Mouse (Mus musculus) neural tube, embryonic 12.5 days (tissue): ENCODE measurements at regions not wholly inside any gene's neighbourhood (a gene's known extent, or its start where the extent isn't known, plus 50 kb on each side); places are given as distances from the start of the nearest gene placed in this dataset.

Source experiments
- ATAC-seq: fragments of 200-750 bp; cut with Nextera tagmentation; 2 replicates; pipeline ENCODE4 v1.8.0; 2017; ENCODE audit warnings: low read depth, mild to moderate bottlenecking, moderate TSS enrichment, moderate library complexity; ENCODE audit not compliant: low FRiP score
- H3K27ac ChIP-seq: fragments of 300-500 bp; sonication (generic); 2 replicates; pipeline ENCODE4 v1.5.1; 2016
- H3K27me3 ChIP-seq: fragments of 300-500 bp; sonication (generic); replicated peaks from 2 replicates; pipeline ENCODE4 v1.6.1; 2016; ENCODE audit warnings: mild to moderate bottlenecking
- H3K36me3 ChIP-seq: fragments of 300-500 bp; sonication (generic); 2 replicates; pipeline ENCODE4 v1.6.1; 2016; ENCODE audit warnings: mild to moderate bottlenecking
- H3K4me1 ChIP-seq: fragments of 300-500 bp; sonication (generic); 2 replicates; pipeline ENCODE4 v1.6.1; 2016
- H3K4me2 ChIP-seq: fragments of 300-500 bp; sonication (generic); replicated peaks from 2 replicates; pipeline ENCODE4 v1.6.1; 2016; ENCODE audit warnings: mild to moderate bottlenecking
- H3K4me3 ChIP-seq: fragments of 300-500 bp; sonication (generic); 2 replicates; pipeline ENCODE4 v1.5.1; 2016
- H3K9ac ChIP-seq: fragments of 300-500 bp; sonication (generic); 2 replicates; pipeline ENCODE4 v1.6.1; 2016; ENCODE audit warnings: mild to moderate bottlenecking
- H3K9me3 ChIP-seq: fragments of 300-500 bp; sonication (generic); 2 replicates; pipeline ENCODE4 v1.6.1; 2016; ENCODE audit warnings: mild to moderate bottlenecking
- WGBS: fragments of 180-500 bp; shearing (Covaris S2); methylation state at CpG from one replicate; pipeline ENCODE4 v1.1.7; 2016; 5-methylcytosine and 5-hydroxymethylcytosine counted together

DNA sequence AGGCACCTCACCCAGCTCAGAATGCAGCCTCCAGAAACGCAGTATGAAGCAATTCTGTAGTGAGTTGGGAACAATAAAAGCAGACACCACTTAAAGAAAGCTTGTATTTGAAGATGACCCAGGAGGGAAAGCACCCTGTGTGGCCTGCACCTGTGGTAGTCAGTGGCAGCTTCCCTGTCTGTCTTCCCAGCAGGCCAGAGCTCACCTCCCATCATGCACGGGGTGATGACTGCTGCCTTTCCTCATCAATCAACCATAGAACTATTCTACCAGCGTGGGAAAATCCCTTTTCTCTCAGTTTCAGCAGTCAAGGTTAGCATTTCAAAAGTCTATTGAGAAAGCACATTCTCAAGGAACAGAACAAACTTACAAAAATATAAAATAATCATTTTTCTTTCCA, 160.0 kb downstream of the Cog6 start:
- Histone ChIP-seq H3K9me3 (no peaks in the 10 kb centered on the region), H3K4me3 (no peak overlapping the region), H3K27me3 (no peaks in the 10 kb centered on the region), H3K36me3 (no peaks in the 10 kb centered on the region), H3K27ac (no peak overlapping the region), H3K4me1 (no peaks in the 10 kb centered on the region), H3K9ac (no peak overlapping the region), H3K4me2 (no peak overlapping the region)
- no peak for ATAC-seq
- 34% methylated on average over 3 of the region's 3 CpGs for WGBS

DNA sequence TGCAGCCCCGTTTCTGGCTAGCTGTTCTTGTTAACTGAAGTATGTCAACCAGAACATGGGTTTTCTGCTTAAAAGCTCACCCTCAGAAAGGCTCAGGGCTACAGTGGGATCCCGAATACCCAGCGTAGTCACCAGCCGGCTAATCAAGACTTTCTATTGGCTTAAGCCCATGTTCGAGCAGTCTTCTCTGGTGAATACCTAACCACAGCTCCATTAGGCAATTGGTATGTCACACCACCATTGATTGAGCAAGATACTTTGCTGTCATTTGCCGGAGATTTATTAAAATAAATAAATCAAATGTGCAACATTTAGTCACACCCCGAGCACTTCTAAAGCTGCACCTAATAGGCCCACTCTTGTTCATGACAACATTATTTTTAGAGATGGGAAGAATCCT, 162.5 kb downstream of the Cog6 start:
- Histone ChIP-seq H3K4me1 (no peaks in the 10 kb centered on the region), H3K4me2 (no peak overlapping the region), H3K36me3 (no peaks in the 10 kb centered on the region), H3K27me3 (no peaks in the 10 kb centered on the region), H3K4me3 (no peak overlapping the region), H3K27ac (no peak overlapping the region), H3K9me3 (no peaks in the 10 kb centered on the region), H3K9ac (no peak overlapping the region)
- no peak for ATAC-seq
- 91% methylated on average over 7 of the region's 7 CpGs for WGBS

DNA sequence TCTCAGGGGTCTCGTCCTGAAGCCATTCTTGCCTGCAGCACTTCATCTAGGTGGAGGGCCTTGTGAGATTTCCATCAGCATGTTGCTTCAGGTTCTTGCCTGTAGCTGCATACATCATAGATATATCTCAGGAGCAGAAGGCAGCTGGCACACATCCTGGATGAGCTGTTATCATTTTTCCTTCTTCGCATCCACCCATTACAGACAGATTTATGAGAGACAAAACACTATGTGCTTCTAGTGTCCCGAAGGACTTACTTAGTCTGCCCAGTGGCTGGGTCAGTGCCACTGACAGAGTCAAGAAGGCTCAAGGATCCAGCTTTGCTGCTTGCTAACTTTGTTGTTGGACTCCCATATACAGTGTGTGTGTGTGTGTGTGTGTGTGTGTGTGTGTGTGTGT, 163.9 kb downstream of the Cog6 start:
- WGBS: 83% methylated on average over 3 of the region's 3 CpGs
- no peak overlapping the region for H3K9ac ChIP-seq
- H3K27ac ChIP-seq: no peak overlapping the region
- H3K36me3 ChIP-seq: no peaks in the 10 kb centered on the region
- no peaks in the 10 kb centered on the region for H3K27me3 ChIP-seq
- no peak overlapping the region for H3K4me2 ChIP-seq
- no peaks in the 10 kb centered on the region for H3K9me3 ChIP-seq
- no peak for ATAC-seq
- H3K4me1 ChIP-seq: no peaks in the 10 kb centered on the region
- no peak overlapping the region for H3K4me3 ChIP-seq

DNA sequence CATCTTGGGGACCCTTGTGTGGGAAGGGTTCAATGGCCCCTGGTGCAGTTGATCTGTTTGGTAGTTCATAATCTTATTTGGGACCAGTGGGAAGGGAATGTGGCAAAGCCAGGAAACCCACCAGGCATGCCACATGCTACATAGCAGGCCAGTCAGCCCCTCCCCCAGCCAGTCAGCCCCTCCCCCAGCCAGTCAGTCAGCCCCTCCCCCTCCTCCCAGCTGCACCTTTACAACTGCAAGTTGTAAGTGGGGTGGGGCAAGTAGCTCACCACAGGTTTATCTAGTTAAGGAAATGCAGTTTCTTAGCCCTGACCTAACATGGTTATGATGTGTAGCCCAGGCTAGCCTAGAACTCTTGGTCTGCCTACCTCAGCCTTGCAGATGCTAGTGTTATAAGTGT, 171.9 kb downstream of the Cog6 start:
- no peaks in the 10 kb centered on the region for H3K36me3 ChIP-seq
- H3K4me2 ChIP-seq: no peak overlapping the region
- no peak overlapping the region for H3K4me3 ChIP-seq
- no peaks in the 10 kb centered on the region for H3K27me3 ChIP-seq
- ATAC-seq: no peak
- H3K27ac ChIP-seq: no peak overlapping the region
- no peak overlapping the region for H3K9ac ChIP-seq
- H3K4me1 ChIP-seq: no peaks in the 10 kb centered on the region
- no peaks in the 10 kb centered on the region for H3K9me3 ChIP-seq

DNA sequence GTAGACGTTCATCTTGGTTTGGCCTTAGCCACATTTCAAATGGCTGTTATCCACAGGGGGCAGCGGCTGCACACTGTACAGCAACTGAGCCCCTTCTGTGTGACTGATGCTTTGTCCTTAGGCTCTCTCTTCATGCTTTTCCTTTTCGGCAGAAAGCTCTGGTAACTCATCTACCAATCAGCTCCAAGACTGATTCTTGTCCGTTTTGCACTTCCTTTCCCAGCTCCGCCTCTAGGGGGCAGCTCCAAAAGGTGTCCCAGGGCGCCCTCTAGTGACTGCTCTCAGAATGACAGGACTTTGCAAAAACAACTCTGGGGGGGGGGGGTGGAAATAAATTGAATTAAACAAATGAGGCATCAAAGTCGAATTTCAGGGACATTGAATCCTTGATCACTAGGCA, 173.0 kb downstream of the Cog6 start:
- no peak overlapping the region for H3K9ac ChIP-seq
- H3K27me3 ChIP-seq: no peaks in the 10 kb centered on the region
- H3K27ac ChIP-seq: no peak overlapping the region
- H3K4me2 ChIP-seq: no peak overlapping the region
- no peaks in the 10 kb centered on the region for H3K9me3 ChIP-seq
- H3K4me1 ChIP-seq: no peaks in the 10 kb centered on the region
- no peaks in the 10 kb centered on the region for H3K36me3 ChIP-seq
- ATAC-seq: no peak
- WGBS: 25% methylated on average over 7 of the region's 7 CpGs
- no peak overlapping the region for H3K4me3 ChIP-seq

DNA sequence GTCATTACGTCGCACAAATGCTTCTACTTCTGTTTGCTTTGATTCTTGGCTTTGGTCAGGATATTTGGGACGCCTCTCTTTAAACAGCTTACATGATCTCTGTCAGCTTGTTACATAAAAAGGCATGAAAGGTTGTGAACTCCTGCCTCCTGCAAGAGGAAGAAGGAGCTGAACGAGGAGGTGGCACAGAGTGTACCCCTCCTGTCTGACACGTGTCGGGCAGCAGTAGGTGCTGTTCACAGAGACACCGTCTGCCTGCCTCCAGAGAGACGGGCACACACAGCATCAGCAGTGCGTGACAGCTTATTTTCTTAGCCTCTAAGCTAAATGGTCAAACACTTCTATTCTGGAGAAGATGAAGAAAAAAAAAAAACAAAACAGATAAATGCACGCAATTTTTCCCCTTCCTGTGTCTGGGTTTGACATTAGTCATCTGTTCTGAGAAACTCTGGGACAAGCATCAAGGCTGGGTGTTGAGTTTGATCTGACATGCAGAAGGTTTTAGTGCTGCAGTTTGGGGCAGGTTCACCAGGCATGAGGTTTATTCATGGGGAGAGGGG, 174.1 kb downstream of the Cog6 start:
- H3K27ac ChIP-seq: no peak overlapping the region
- H3K4me1 ChIP-seq: peaks cover 5% of the 10 kb centered on the region
- H3K36me3 ChIP-seq: no peaks in the 10 kb centered on the region
- no peaks in the 10 kb centered on the region for H3K27me3 ChIP-seq
- H3K9me3 ChIP-seq: no peaks in the 10 kb centered on the region
- H3K9ac ChIP-seq: no peak overlapping the region
- 86% methylated on average over 10 of the region's 10 CpGs for WGBS
- H3K4me2 ChIP-seq: no peak overlapping the region
- no peak for ATAC-seq
- H3K4me3 ChIP-seq: no peak overlapping the region

DNA sequence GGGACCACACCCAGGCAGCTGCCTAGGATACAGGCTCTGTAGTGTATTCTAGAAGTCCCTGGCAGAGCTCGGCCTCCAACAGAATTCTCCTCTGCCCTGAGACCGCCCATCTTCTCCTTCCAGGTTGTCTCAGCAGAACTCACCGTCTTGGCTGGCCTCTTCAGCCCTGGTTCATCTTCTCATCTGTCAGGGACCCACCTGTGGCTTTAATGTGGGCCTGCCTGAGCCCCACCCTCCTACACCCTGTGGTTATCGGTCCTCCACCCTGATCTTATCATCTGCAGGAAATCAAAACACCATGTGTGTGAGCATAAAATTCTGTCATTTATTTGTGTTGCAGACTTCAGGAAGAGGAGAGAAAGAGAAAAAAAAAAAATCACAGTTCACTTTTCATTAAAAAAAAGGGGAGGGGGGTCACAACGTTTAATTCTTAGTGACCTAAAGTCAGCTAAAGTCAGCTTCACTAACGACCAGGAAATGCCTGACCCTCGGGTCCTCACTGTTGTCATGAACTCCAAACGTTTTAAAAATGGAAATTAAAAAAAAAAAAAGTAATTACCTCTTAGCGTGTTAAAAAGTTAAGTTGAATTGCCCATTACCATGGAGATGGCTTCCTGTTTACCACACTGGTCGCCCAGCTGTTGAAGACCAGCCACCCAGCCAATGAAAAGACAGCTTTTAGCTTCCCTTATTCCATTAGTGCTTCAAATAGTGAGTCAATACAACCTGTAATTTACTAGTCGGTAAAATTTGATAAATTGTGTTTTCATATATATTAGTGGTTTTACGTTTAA, 176.7 kb downstream of the Cog6 start:
- no peaks in the 10 kb centered on the region for H3K9me3 ChIP-seq
- H3K9ac ChIP-seq: no peak overlapping the region
- 76% methylated on average over 12 of the region's 12 CpGs for WGBS
- H3K36me3 ChIP-seq: no peaks in the 10 kb centered on the region
- no peak overlapping the region for H3K4me2 ChIP-seq
- no peak overlapping the region for H3K27ac ChIP-seq
- no peak overlapping the region for H3K4me3 ChIP-seq
- H3K27me3 ChIP-seq: no peaks in the 10 kb centered on the region
- peaks cover 6% of the 10 kb centered on the region for H3K4me1 ChIP-seq
- no peak for ATAC-seq

DNA sequence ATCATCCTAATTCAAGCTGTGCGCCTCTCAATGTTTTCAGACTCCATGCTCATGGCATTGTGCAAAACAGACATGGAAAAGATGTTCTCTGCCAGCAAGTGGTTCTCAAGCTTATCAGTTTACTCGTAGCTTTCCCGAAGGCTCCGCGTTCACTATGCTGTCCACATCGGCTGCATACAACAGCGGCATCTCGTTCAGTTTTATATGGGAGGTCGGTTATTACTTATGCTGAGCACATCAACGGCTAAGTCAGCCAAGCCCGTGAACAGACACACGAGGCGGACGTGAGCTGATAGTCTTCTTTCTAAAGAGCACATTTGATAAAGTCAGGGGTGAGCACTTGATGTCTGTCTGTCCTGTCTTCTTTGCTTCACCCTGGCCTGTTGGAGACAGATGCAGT, 179.0 kb downstream of the Cog6 start:
- WGBS: 68% methylated on average over 14 of the region's 14 CpGs
- no peak overlapping the region for H3K27ac ChIP-seq
- no peak for ATAC-seq
- no peaks in the 10 kb centered on the region for H3K36me3 ChIP-seq
- no peak overlapping the region for H3K9ac ChIP-seq
- H3K4me3 ChIP-seq: no peak overlapping the region
- no peak overlapping the region for H3K4me2 ChIP-seq
- H3K9me3 ChIP-seq: no peaks in the 10 kb centered on the region
- peaks cover 6% of the 10 kb centered on the region for H3K4me1 ChIP-seq
- H3K27me3 ChIP-seq: no peaks in the 10 kb centered on the region

DNA sequence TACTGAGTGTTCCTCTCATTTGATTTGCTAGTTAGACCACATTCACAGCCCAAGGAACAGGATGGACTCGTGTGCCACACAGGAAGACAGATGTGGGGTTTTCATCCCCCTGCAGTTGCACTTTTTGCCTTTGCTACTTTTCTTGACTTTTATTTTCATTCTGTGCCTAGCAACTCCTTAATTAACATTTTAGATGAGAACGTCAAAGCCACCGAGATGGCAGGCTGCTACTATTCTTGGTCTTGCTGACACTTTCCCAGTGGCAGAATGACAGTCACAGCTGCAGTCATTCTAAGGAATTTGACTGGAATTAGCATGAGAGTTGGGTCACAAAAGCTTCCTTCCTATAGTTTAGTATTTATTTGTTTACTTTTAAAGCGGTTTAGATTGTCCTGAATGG, 179.5 kb downstream of the Cog6 start:
- no peaks in the 10 kb centered on the region for H3K27me3 ChIP-seq
- no peak overlapping the region for H3K4me2 ChIP-seq
- no peaks in the 10 kb centered on the region for H3K9me3 ChIP-seq
- no peak overlapping the region for H3K4me3 ChIP-seq
- WGBS: 25% methylated on average over 4 of the region's 4 CpGs
- no peaks in the 10 kb centered on the region for H3K36me3 ChIP-seq
- no peak overlapping the region for H3K27ac ChIP-seq
- ATAC-seq: no peak
- peaks cover 6% of the 10 kb centered on the region for H3K4me1 ChIP-seq
- no peak overlapping the region for H3K9ac ChIP-seq

DNA sequence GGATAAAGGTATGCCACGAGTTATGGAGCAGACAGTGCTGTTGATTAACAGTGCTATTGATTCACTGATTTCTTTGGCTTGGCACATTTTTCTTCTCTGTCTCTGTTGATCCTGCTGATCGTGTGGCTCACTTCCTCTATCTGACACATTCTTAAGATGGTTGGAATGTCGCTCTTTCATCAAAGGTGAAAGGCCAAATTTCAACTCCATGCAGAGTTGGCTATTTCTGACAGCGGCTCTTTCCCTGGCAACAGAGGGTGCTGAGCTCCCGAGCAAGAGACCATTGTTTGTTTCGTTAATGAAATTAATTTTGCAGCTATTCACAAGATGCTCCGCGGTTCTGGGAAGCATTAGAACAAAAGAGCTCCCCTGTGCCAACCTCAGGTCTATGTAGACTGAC, 180.3 kb downstream of the Cog6 start:
- no peak for ATAC-seq
- no peaks in the 10 kb centered on the region for H3K27me3 ChIP-seq
- peaks cover 6% of the 10 kb centered on the region for H3K4me1 ChIP-seq
- H3K36me3 ChIP-seq: no peaks in the 10 kb centered on the region
- H3K9me3 ChIP-seq: no peaks in the 10 kb centered on the region
- no peak overlapping the region for H3K9ac ChIP-seq
- no peak overlapping the region for H3K4me3 ChIP-seq
- WGBS: 41% methylated on average over 8 of the region's 8 CpGs
- no peak overlapping the region for H3K27ac ChIP-seq
- no peak overlapping the region for H3K4me2 ChIP-seq

DNA sequence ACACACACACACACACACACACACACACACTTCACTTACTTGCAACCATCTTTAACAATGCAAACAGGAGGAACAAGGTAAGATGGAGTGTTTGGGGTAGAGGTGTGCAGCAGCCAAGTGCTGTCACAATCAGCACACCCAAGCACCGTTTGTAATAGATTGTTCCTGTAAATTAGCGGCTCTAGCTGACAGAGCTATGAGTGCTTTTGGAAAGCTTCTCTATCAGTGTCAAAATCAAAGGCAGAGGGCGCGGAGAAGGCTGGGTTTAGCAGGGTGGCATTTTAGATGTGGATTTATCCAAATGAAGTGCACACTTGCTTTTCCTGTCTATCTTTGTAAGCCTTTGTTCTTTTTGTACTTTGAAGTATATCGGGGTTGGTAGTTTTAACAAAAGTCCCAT, 184.6 kb downstream of the Cog6 start:
- WGBS: 81% methylated on average over 5 of the region's 5 CpGs
- no peaks in the 10 kb centered on the region for H3K36me3 ChIP-seq
- no peak overlapping the region for H3K4me3 ChIP-seq
- no peak for ATAC-seq
- H3K4me2 ChIP-seq: no peak overlapping the region
- H3K4me1 ChIP-seq: no peaks in the 10 kb centered on the region
- H3K9ac ChIP-seq: no peak overlapping the region
- 0 out of 2 replicates have a peak, but pooled peaks cover 3% of the 10 kb centered on the region for H3K27me3 ChIP-seq
- H3K9me3 ChIP-seq: no peaks in the 10 kb centered on the region
- no peak overlapping the region for H3K27ac ChIP-seq

DNA sequence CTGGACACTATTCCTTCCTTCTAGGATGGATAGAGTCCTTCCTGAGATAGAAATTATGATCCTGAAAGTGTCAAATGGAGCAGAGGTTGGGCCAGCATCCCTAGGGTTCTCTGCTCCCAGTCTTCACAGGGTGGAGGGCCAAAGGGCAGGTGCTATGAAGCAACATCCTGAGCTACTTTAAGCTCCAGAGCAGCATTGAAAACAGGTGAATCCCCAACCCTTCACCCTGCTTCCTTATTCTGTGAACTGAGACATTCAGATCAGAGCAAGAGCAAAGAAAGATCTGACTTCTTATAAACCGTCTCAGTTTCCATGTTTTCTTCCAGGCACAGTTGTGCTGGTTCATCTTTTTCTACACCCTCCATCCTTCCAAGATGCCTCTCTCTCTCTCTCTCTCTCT, 185.1 kb downstream of the Cog6 start:
- 0 out of 2 replicates have a peak, but pooled peaks cover 3% of the 10 kb centered on the region for H3K27me3 ChIP-seq
- WGBS: 82% methylated on average over 1 of the region's 1 CpGs

DNA sequence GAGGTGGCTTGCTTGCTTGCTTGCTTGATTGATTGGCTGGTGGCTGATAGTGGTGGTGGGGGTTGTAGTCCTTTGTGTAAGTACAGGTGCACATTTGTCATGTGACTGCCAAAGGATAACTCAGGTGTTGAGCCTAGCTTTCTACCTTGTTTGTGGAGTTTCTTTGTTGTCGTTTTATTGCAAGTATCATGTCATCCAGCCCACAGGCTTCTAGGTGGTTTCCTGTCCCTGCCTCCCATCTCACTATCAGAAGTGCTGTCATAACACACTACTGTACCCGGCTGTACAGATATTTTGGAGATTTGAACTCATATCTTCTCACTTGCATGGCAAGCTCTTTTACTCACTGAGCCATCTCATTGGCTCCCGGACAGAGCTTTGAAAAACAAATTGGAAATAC, 186.9 kb downstream of the Cog6 start:
- 90% methylated on average over 3 of the region's 3 CpGs for WGBS
- no peak overlapping the region for H3K9ac ChIP-seq
- H3K4me2 ChIP-seq: no peak overlapping the region
- 0 out of 2 replicates have a peak, but pooled peaks cover 3% of the 10 kb centered on the region for H3K27me3 ChIP-seq
- H3K9me3 ChIP-seq: no peaks in the 10 kb centered on the region
- no peak for ATAC-seq
- no peak overlapping the region for H3K4me3 ChIP-seq
- no peaks in the 10 kb centered on the region for H3K4me1 ChIP-seq
- no peaks in the 10 kb centered on the region for H3K36me3 ChIP-seq
- no peak overlapping the region for H3K27ac ChIP-seq

More for the DNA sequence above, 185.1 kb downstream of the Cog6 start:
- H3K9me3 ChIP-seq: no peaks in the 10 kb centered on the region
- no peaks in the 10 kb centered on the region for H3K4me1 ChIP-seq
- H3K27ac ChIP-seq: no peak overlapping the region
- ATAC-seq: no peak
- H3K36me3 ChIP-seq: no peaks in the 10 kb centered on the region
- H3K9ac ChIP-seq: no peak overlapping the region
- H3K4me2 ChIP-seq: no peak overlapping the region
- no peak overlapping the region for H3K4me3 ChIP-seq
